Mouse (Mus musculus) E14TG2a.4 (cell line): Measurements from ENCODE around the gene Tlcd1.

Experiments used
- CTCF ChIP-seq: conservative IDR thresholded peaks from 2 replicates; pipeline ENCODE4 v1.5.1; 2014; ENCODE audit warnings: low read length
- POU5F1 ChIP-seq: IDR thresholded peaks from 2 replicates; pipeline ENCODE4 v1.6.1; 2014; ENCODE audit warnings: low read length, borderline replicate concordance

DNA sequence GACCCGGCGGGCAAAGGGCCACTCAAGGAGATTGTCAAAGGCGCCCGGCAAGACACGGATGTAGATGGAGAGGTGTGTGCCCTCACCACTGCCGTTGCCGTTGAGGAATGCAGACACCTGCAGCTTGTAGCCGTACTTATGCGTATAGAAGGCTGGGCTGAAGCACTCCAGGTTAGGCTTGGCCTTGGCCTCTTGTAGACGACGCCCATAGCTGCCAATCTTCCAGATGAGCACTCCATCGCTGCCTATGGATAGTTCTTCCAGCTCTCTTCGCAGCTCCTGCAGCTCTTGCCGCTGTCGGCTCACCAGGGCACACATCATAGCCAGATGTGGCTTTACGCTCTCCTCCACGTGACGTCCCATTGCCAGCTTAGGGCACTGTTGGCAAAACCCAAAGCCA lies 16.3 kb upstream of the Tlcd1 start:
- TF ChIP-seq CTCF (no peak), POU5F1 (no peak)
